Mouse (Mus musculus) cerebellum, adult 11-12 months (tissue): ENCODE data around the gene AI481877.
"Not testable (repeated sequence)": the region's sequence is repeated elsewhere in the genome, so short reads cannot be mapped to it uniquely, and the experiment has no call there.

Experiments
- DNase-seq: peaks from one replicate; pipeline ENCODE4 v3.0.0; 2022

Gene AI481877

DNA sequence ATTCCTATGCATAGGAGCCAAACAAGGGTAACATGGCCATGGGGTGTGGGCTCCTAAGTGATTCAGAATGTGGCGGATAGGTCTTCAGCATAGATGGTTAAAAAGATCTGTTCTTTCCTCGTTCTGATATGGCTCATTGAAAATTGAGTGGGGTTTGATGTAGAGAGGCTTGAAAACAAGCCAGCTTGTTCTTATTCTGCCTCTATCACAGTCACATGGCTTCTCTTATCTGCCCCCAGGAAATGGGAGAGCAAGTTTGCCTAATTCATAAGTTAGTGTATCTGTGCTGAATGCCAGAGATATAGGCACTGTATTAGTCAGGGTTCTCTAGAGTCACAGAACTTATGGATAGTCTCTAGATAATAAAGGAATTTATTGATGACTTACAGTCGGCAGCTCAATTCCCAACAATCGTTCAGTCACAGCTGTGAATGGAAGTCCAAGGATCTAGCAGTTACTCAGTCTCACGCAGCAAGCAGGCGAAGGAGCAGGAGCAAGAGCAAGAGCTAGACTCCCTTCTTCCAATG lies at the start of gene AI481877:
Gene AI481877 (minus strand): TSS at position 477 of the 527 bp plus-strand sequence.
- DNase-seq = not testable (repeated sequence)

DNA sequence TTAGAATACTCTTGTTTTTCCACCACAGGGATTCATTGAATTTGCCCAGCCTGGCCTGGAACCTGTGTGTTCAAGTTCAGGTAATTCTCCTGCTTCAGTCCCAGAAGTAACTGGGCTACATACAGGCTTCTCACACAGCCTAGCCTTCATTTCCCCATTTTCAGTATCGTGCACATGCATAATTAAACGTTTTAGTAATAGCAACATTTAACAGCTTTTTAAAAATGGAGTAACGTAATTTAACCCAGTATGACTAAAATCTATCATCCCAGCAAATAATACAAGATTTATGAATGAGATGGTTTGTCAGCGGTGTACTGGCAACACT lies 49.7 kb upstream of the AI481877 start:
- no peak for DNase-seq

DNA sequence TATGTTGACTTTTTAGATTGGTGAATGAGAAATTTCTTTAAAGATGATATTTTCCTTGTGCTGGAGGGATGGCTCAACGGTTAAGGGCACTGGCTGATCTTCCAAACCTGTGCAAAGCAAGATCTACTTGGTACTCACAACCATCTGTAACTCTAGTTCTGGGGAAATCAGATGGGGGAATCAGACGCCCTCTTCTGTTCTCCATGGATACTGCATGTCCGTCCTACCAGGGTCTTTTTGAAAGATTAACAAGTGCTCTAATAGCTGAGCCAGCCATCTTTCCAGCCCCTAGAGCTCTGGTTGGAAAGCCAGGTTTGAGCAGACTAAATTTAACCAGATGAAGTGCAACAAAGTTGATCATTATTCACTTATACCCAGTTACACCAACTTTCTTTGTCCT lies 48.5 kb upstream of the AI481877 start:
- no peak for DNase-seq

DNA sequence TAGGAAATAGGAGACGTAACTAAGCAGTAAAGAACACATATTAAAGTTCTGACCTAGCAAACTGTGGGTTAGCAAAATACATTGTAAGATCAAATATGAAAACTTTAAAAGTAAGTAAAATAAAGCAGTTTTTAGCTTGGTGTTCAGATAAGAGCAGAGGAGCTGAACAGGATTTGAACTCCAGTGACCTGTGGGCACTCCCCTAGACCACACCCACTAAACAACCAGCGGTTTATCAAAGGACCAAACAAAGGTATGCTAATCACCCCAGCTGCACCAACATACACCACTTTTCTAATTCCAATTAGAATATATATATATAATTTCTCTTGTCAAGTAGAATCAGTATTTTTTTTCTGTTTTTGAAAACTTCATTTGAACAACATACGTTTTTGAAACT lies 46.9 kb upstream of the AI481877 start:
- DNase-seq = no peak

DNA sequence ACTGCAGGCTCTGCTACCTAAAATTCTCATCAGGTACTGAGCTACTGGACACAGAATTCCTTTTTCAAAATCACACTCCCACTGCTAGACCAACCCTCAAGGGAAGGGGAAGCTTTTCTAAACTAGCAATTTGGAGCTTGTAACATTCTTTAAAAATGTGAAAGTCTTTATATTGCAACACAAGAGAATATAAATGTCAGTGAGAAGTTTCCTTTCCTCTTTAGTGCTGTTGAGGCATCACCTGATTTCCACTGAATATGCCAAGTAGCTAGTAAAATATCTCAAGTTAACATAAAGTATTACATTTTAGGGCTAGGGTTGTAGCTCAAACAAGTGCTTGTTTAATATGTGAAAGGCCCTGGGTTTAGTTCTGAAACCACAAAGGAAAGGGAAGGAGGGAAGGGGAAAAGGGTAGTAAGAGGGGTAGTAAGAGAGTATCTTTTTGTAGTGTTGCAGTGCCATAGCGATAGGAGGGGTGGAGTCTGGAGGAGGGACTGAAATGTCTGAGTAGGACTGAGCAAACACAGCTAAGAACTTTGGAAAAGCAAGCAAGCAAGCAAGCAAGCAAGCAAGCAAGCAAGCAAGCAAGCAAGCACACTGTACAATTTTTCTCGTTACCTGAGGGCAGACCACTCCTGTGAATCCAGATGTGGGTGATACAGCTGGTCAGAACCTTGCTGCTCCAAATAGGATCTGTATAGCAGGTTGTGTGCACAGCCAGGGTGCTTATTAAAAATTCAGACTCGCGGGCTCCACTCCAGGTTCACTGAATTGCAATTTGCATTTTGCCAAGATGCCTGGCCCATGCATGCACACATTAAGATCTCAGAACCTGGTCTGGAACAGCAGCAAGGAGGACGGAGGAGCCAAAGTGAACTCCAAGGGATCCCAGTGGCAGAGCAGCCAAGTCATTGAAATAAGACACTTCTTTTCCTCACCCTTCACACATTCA lies 42.8 kb upstream of the AI481877 start:
- no peak for DNase-seq

DNA sequence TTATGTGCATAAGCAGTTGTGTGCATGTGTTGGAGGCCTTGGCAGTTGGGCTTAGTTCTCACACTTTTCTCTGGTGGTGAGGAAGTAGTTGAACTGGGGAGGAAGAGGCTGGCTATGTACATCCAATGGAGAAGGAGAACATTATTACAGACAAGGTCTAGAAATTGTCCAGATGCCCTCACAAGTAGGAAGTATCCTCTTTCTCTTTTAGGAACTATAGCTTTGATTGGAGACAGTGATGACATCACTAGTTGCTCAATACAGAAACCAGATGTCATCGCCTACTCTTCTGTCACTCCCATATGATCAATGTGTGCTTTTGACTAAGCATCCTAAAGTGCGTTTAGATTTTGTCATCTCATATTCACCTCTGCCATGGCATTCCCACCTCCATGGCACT lies 38.8 kb upstream of the AI481877 start:
- DNase-seq = no peak

DNA sequence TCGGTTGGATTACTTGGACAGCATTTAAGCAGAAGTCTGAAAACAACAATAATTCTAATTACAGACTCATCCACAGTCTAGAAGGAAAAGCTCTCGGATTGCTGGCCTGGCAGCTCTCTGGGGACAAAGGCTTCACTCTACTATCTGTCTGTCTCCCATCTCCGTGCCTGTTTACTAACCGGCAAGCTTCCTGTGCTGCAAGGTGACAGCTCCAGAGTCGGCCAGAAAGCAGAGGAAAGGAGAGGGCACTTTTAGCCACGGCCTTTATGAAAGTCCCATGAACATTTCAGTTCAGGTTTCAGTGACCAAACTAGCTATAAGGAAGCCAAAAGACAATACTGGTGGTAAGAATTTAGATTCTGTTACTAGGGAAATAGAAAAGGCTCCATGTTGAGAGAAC lies 37.1 kb upstream of the AI481877 start:
- no peak for DNase-seq

DNA sequence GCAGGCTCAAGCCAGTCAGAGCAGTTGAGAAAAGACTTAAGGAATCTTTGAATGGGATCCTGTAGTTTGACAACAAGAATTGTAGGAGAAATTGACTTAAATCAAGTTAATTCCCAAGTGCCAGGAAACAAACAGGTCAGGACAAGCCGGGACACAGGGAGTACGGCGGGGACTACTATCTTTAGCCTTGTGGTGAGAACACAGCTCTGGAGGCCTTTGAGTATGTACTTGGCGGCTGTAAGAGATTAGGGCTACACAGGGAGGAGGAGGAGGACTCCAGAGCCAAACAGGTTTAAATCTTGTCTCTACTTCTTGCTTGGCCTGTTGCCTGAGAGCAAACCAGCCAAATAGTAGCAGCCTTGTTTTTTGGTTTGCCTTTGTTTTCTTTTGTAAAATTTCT lies 36.2 kb upstream of the AI481877 start:
- no peak for DNase-seq

DNA sequence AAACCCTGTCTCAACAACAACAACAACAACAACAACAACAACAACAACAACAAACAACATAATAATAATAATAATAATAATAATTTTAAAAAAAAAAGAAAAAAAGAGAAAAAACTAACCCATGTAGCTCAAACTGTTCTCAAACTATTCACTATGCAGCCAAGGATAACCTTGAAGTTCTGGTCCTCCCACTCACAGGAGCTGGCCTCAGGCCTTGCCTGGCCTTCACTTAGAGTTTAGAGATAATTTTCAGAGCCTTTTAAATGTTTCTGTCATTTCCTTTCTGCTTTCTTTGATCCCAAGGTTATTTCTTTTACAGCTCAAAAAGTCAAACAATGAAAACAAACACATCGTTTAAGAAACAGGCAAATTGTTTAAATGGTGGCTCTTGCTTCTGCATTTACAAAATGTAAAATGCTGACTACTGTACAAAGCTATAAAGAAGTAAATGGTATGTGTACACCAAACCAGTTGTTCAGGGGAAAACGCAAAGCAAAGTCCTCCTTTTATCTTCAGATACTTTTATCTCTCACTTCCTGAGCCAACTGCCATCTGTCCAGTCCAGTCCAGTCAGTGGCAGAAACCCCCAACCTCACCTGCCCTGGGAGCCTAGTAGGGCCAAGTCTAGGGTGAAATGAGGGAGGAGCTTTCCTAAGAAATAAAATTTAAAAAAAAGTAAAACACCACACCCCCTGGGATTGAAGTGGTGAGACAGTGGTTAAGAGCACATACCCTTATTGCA lies 34.6 kb upstream of the AI481877 start:
- no peak for DNase-seq

DNA sequence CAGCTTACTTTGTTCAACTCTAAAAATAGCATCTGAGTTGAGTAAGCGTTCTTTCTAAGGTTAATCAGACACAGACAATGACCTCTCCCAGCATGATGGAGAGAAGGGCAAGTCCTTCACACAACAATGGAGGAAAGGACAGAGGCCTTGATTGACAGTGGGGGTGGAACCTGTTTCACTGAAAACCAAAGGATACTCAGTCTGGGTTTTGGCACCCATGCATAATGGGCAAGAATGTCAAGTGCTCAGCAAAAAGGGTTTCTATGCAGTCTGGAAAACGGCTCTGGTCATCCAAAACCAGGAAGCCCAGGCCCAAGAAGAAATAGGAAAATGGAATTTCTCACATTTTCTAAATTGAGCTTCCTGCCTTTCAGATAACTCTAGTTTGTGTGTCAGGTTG lies 33.8 kb upstream of the AI481877 start:
- no peak for DNase-seq

DNA sequence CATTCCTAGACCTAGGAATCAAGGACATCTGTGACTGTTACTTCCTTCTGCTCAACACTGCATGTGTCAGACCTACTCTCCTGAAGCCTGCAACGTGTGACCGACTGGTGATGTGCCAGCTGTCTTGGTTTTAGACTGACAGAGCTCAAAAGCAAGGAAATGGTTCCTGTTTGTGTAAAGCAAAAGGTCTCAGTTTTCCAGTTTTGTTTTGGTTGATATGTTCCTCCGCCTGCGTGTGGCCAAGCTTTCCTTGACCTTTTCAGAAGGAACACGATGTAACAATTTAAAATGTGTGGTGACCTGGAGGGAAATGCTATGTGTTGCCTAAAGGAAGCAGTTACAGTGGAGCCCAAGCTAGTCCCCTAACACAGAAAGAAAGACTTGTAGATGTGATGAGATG lies 31.2 kb upstream of the AI481877 start:
- DNase-seq = no peak

DNA sequence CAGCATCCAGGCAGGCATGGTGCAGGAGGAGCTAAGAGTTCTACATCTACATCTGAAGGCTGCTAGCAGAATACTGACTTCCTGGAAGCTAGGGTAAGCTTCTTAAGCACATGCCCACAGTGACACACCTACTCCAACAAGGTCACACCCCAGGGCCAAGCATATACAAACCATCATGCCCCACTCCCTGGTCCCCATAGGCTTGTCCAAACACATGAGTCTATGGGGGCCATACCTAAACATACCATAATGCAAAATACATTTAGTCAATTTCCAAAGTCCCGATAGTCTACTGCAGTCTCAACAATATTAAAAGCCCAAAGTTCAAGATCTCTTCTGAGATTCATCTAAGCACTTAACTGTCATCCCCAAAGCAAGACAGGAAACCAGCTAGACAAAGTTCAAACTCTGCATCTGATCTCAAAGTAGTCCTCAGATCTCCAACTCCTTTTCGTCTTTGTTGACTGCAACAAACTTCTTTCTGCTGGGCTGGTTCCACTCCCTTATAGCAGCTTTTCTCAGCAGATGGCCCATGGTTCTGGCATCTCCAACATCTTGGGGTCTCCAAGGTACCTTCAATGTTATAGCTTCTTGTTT lies 28.6 kb upstream of the AI481877 start:
- no peak for DNase-seq

DNA sequence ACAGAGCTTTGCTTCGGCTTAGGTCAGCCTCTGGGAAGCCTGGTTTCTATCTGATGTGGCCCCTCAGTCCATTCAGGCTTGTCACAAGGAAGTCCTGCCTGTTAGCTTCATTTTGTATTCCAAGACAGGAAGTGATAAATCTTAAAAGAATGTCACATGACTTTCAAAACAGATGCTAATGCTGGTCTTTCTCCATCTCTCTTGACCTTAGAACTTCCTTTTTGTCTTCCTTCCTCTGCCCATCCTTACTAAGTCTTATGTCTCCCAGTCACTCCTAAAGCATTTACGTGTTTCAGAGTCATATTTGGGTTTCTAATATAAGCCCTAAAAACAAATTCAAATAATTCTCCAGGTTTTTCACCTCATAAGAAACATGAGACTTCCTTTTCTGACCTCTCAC lies 25.3 kb upstream of the AI481877 start:
- no peak for DNase-seq

DNA sequence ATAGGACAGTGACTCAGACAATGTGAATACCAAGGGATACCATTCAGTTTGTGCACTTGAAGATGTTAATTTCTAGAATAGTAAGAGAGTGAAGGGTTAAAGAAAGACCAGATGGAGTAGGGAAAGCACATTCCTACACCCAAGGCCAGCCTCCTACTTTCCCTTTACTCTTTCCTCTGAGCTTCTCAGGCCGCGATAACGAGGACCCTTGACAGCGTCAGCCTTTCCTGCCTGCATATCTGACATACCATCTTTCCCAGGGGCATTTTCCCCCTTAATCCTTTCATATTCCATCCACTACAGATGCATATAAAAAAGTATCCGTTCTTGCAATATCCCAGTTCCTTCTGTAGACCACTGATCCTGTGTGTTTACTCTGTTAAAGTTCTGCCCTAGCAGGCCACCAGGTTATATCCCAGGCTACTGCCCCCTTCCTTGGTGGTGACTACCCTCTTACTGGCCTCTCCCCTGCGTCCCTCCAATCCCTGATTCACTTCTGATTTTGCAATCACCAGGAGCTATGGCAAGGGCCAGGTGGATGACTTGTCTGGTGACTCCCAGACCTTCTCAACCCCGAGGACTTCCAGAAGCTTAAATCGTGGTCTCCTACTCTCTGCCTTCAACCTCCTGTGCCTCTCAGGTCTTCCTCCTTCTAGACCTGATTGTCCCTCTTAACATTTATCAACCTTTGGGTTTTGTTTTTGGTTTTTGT lies 22.3 kb upstream of the AI481877 start:
- DNase-seq = no peak

DNA sequence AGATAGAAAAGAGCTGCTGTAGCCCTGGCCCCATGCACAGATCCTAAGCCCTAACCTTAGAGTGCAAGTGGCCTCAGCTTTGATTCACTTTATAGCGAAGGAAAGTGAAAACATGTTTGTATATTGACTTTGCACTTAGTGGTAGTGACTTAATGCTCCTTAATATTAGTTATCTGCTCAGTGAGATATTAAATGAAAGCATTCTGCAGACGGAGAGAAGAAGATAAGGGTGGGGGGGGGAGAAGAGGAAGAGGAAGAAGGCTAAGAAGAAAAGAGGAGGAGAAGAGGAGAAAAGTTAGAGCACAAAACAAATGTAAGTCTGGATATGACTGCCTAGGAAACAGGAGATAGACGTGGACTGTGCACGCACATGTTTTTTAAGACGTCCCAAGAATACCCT lies 21.5 kb upstream of the AI481877 start:
- DNase-seq = no peak

DNA sequence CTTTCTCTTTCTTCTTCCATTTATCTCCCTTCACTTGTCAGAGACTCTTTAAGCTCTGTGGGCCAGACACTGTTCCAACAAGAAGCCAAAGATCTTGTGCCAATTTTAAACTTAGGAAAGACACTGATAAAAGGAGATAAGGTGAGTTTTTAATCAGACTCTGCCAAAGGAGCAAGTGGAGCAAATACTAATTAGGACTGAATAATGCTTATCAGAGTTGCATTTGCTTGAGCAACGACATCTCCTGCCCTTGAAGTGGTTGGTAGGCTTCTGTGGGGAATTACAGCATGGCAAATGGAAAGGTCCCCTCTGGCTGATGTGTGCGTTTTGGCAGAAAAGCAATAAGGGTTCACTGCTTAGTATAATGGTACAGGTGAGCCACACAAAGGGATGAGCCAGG lies 18.9 kb upstream of the AI481877 start:
- DNase-seq = no peak

DNA sequence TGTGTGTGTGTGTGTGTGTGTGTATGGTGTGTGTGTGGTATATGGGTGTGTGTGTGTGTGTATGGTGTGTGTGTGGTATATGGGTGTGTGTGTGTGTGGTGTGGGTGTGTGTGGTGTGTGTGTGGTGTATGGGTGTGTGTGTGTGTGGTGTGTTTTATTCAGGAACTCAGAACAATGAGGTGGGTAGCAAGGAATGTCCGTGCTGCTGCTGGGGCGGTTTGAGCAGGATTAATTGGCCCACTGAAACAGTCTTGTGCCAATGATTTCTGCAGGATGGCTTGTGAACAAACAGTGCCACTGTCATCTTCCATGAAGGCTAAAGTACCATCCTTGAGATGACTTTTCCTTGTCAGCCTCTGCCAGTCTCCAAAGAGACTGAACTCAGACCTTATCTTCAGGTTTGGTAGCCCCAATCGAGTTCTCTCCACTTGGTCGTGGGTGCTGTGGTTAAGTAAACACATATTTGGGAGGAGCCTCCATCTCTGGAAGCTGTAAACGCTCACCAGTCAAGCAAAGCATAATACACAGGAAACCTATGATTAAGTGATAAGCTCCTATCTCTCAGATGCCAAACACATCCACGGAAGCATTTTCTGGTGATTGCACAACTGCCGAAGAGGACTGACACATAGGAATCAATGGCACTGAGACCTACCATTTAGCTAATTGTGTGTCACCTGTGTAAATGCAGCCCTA lies 18.3 kb upstream of the AI481877 start:
- no peak for DNase-seq

DNA sequence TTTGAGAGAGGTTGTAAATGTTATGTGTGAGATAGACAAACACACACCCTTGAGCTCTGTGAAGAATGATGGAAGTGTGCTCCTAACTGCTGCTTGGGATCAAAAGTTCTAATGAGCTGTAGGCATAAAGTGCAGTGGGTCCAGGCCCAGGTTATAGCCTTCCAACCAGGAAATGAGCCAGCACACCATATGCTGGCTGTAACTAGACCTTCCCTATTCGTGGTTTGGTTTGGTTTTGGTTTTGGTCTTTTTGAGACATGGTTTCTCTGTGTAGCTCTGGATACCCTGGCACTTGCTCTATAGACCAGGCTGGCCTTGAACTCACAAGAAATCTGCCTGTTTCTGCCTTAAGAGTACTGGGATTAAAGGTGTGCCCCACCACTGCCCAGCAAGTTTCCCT lies 13.2 kb upstream of the AI481877 start:
- no peak for DNase-seq

DNA sequence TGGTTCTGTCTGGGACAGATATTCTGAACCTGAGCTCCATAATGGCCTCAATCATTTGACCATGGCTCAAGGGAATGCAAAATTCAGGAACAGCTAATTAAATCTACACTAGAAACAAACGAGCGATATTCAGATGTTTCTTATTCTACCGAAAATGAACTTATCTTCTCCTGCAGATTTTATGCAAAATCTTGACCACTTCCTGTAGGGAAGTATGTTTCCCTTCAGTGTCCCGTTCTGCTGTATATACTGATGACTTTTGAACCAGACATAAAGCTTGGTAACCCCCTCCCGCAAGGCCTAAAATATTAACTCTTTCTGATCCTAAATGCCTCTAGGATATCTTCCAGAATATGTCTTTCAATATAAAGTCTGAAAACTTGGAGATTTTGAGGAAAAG lies 12.1 kb upstream of the AI481877 start:
- no peak for DNase-seq

DNA sequence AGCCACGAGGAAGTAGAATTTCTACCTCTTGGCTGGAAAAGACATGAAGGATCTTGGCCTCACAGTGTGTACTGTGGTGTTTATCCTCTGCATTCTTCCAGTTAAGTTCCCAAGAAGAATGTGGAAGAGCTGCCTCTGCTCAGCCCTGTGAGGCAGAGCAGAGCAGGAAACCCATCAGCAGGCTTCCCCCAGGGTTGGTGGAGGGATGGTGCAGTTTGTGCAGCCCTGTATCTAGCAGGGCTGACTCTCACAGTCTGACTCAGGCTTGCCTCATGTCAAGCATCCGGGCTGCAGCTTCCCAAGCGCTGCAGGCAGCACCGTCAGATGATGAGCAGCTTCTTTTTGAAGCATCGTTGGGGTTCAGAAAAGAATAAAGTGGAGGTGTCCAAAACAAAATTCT lies 10.3 kb upstream of the AI481877 start:
- DNase-seq = no peak

DNA sequence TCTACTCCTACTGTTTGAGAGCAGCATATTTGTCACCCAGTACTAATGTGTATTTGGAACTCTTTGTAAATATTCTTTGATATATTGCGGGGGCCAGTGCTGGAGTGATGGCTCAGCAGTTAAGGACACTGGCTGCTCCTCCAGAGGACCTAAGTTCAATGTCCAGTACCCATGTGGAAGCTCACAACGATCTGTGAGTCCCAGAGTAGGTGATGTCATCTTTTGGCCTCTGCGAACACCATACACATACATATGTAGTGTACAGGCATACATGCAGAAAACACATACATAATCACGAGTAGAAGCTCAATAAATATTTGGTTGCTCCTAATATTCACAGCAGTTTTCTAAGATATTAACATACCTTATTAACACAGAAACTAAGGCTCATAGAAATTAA lies 9.8 kb downstream of the AI481877 start:
- no peak for DNase-seq

DNA sequence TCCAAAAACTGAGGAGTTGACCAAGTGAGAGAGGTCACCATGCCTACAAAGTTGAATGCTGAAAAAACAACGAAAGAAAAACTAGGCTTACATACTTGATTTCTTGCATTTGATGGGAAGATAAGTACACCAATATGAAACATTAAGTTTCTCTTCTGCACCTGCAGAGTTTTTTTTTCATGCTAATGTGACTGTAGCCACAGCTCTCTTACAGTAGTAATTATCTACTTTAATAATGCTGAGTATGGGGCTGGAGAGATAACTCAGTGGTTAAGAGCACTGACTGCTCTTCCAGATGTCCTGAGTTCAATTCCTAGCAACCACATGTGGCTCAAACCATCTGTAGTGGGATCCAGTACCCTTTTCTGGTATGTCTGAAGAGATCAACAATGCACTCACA lies 13.7 kb downstream of the AI481877 start:
- no peak for DNase-seq
